Mouse (Mus musculus) hindbrain, embryonic 15.5 days (tissue): ENCODE data around the gene 1700001P01Rik. TPM values are rescaled to one million over a fixed set of nuclear protein-coding genes. Genes with fewer than 3 reads are reported as not detected.
"Not testable (repeated sequence)": the region's sequence is repeated elsewhere in the genome, so short reads cannot be mapped to it uniquely, and the experiment has no call there.

Experiments
- ATAC-seq: fragments of 200-750 bp; cut with Nextera tagmentation; 2 replicates; pipeline ENCODE4 v1.8.0; 2017; ENCODE audit warnings: low read depth, moderate number of reproducible peaks, moderate TSS enrichment; ENCODE audit not compliant: low FRiP score
- H3K27ac ChIP-seq: fragments of 300-500 bp; sonication (generic); replicated peaks from 2 replicates; pipeline ENCODE4 v1.5.1; 2015; ENCODE audit warnings: mild to moderate bottlenecking, inconsistent platforms
- H3K27me3 ChIP-seq: fragments of 300-500 bp; sonication (generic); 2 replicates; pipeline ENCODE4 v1.6.1; 2015; ENCODE audit warnings: control low read depth, inconsistent platforms
- H3K36me3 ChIP-seq: fragments of 300-500 bp; sonication (generic); 2 replicates; pipeline ENCODE4 v1.6.1; 2015; ENCODE audit warnings: control low read depth, inconsistent platforms
- H3K4me1 ChIP-seq: fragments of 300-500 bp; sonication (generic); replicated peaks from 2 replicates; pipeline ENCODE4 v1.6.1; 2015; ENCODE audit warnings: control low read depth, inconsistent platforms
- H3K4me2 ChIP-seq: fragments of 300-500 bp; sonication (generic); 2 replicates; pipeline ENCODE4 v1.6.1; 2015; ENCODE audit warnings: moderate library complexity, mild to moderate bottlenecking, inconsistent platforms
- H3K4me3 ChIP-seq: fragments of 300-500 bp; sonication (generic); 2 replicates; pipeline ENCODE4 v1.5.1; 2015; ENCODE audit warnings: mild to moderate bottlenecking, inconsistent platforms
- H3K9ac ChIP-seq: fragments of 300-500 bp; sonication (generic); 2 replicates; pipeline ENCODE4 v1.6.1; 2015; ENCODE audit warnings: inconsistent platforms
- H3K9me3 ChIP-seq: fragments of 300-500 bp; sonication (generic); 2 replicates; pipeline ENCODE4 v1.6.1; 2016; ENCODE audit warnings: control low read depth, inconsistent platforms
- WGBS: fragments of 180-500 bp; shearing (Covaris S2); methylation state at CpG from one replicate; pipeline ENCODE4 v1.1.7; 2015; 5-methylcytosine and 5-hydroxymethylcytosine counted together
- microRNA-seq: library from miRNA; unstranded; fragments of <30 nt; microRNA quantifications from one replicate; pipeline ENCODE4, GENCODE M21; 2016
- polyA plus RNA-seq: library from polyadenylated mRNA; unstranded; fragments of >200 nt; fragmentation: Nextera tagmentation; extraction: Ambion mirVana; gene quantifications from 2 replicates; pipeline ENCODE4 v1.2.1, GENCODE M21; 2015

The 1700001P01Rik gene
- polyA plus RNA-seq, 1 experiment from 2014 or later, result 0.26 TPM

DNA sequence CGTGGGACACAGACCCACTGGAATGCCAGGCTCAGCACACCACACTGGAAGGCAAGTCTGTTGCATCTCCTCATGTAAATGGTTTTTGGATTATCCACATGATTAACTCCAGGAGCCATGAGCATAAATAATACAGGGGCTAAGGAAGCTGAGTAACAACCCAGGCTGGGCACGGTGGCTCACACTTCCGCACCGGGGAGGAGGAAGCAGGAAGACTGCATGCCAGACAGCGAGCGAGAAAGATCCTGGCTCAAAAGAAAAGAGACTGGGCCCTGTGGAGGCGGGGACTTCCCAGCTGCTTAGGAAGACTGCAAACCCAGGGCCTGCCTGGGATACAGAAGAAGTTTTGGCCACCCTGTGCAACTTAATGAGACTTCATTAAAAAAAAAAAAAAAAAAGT is 35.5 kb downstream of the 1700001P01Rik start:
- H3K9ac ChIP-seq, result 0 out of 2 replicates have a peak overlapping the region, but pooled peaks have one; percentile 7
- ATAC-seq, result no peak
- WGBS, result 38% methylated on average over 7 of the region's 7 CpGs

GRCm38 (mm10) chr11:97739155-97739554 is 36.6 kb downstream of the 1700001P01Rik start:
- WGBS, result 92% methylated on average over 3 of the region's 3 CpGs
- Histone ChIP-seq H3K9me3 (no peaks in the 10 kb centered on the region), H3K9ac (no peak overlapping the region), H3K4me3 (no peak overlapping the region), H3K4me1 (peaks cover 45% of the 10 kb centered on the region), H3K4me2 (no peak overlapping the region), H3K27ac (no peak overlapping the region), H3K27me3 (no peaks in the 10 kb centered on the region), H3K36me3 (no peaks in the 10 kb centered on the region)
- ATAC-seq, result no peak

More for the DNA sequence above, 35.5 kb downstream of the 1700001P01Rik start:
- Histone ChIP-seq H3K27ac (peak overlapping the region; percentile 25; the same call in 1 of the 2 replicates), H3K36me3 (no peaks in the 10 kb centered on the region), H3K9me3 (no peaks in the 10 kb centered on the region), H3K27me3 (no peaks in the 10 kb centered on the region), H3K4me2 (no peak overlapping the region), H3K4me1 (peaks cover 44% of the 10 kb centered on the region), H3K4me3 (no peak overlapping the region)

DNA sequence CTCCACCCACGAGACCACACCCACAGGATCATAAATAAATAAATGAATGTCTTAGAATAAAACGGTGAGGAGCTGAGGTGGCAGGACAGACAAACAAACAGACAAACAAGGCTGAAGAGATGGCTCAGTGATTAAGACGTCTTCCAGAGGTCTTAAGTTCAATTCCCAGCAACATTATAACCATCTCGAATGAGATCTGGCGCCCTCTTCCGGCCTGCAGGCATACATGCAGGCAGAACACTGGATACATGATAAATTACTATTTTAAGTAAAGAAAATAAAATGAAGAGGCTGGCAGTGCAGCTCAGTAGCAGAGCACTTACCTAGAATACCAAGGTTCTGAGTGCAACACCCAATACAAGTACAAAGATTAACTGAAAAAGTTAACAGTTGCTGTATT is 37.0 kb downstream of the 1700001P01Rik start:
- Histone ChIP-seq H3K27ac (no peak overlapping the region), H3K27me3 (no peaks in the 10 kb centered on the region), H3K4me2 (no peak overlapping the region), H3K9ac (no peak overlapping the region), H3K4me1 (peaks cover 44% of the 10 kb centered on the region), H3K4me3 (no peak overlapping the region), H3K36me3 (no peaks in the 10 kb centered on the region), H3K9me3 (no peaks in the 10 kb centered on the region)
- 66% methylated on average over 6 of the region's 6 CpGs for whole genome bisulfite sequencing
- ATAC-seq, result no peak

DNA sequence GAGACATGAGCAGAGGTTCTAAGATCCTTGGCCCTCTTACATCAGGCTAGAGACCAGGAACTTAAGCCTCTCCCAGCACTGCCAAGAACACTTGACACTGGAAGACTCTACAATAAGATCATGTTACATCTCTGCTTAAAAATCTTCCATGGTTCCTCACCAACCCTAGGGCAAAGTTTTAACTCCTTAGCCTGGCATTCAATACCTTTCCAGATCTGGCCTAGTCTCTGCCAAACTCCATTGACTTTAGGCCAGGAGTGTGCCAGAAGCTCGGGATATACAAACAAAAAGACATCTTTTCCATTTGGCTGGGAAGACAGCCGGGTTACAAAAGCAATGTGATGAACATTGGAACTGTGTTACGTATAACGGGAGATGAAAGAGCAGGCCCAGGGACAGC is 38.1 kb downstream of the 1700001P01Rik start:
- Histone ChIP-seq H3K36me3 (peaks cover 2% of the 10 kb centered on the region; the same call in 1 of the 2 replicates), H3K4me1 (peaks cover 33% of the 10 kb centered on the region), H3K27me3 (no peaks in the 10 kb centered on the region), H3K4me2 (no peak overlapping the region), H3K27ac (no peak overlapping the region), H3K9ac (no peak overlapping the region), H3K4me3 (no peak overlapping the region), H3K9me3 (no peaks in the 10 kb centered on the region)
- no peak for ATAC-seq
- 65% methylated on average over 4 of the region's 4 CpGs for WGBS

GRCm38 (mm10) chr11:97736645-97737044 is 39.1 kb downstream of the 1700001P01Rik start:
- Histone ChIP-seq H3K36me3 (peaks cover 11% of the 10 kb centered on the region), H3K4me2 (no peak overlapping the region), H3K4me3 (no peak overlapping the region), H3K27ac (no peak overlapping the region), H3K9me3 (no peaks in the 10 kb centered on the region), H3K9ac (no peak overlapping the region), H3K4me1 (peaks cover 24% of the 10 kb centered on the region), H3K27me3 (no peaks in the 10 kb centered on the region)
- ATAC-seq, result no peak
- WGBS, result 89% methylated on average over 5 of the region's 5 CpGs

- H3K27ac ChIP-seq, H3K4me3 ChIP-seq, H3K4me2 ChIP-seq, H3K27me3 ChIP-seq, H3K9me3 ChIP-seq, ATAC-seq, H3K9ac ChIP-seq: not testable (repeated sequence)
- Histone ChIP-seq H3K4me1 (peaks cover 12% of the 10 kb centered on the region), H3K36me3 (peaks cover 26% of the 10 kb centered on the region)
- WGBS, result 88% methylated on average over 5 of the region's 5 CpGs
Measured at GRCm38 (mm10) chr11:97734810-97735209, 40.9 kb downstream of the 1700001P01Rik start.

- no peak overlapping the region for H3K9ac ChIP-seq
- no peaks in the 10 kb centered on the region for H3K27me3 ChIP-seq
- no peak overlapping the region for H3K4me2 ChIP-seq
- peaks cover 12% of the 10 kb centered on the region; the same call in 1 of the 2 replicates for H3K4me1 ChIP-seq
- no peak overlapping the region for H3K27ac ChIP-seq
- WGBS, result 61% methylated on average over 10 of the region's 10 CpGs
- H3K4me3 ChIP-seq, result no peak overlapping the region
- H3K36me3 ChIP-seq, result peaks cover 36% of the 10 kb centered on the region
- no peak for ATAC-seq
- no peaks in the 10 kb centered on the region for H3K9me3 ChIP-seq
Measured at GRCm38 (mm10) chr11:97733689-97734088, 42.0 kb downstream of the 1700001P01Rik start.

- H3K4me2 ChIP-seq, result no peak overlapping the region
- H3K27ac ChIP-seq, result no peak overlapping the region
- H3K9me3 ChIP-seq, result no peaks in the 10 kb centered on the region
- peaks cover 82% of the 10 kb centered on the region for H3K36me3 ChIP-seq
- H3K27me3 ChIP-seq, result no peaks in the 10 kb centered on the region
- H3K9ac ChIP-seq, result no peak overlapping the region
- H3K4me1 ChIP-seq, result no peaks in the 10 kb centered on the region; the same call in 1 of the 2 replicates
- no peak overlapping the region for H3K4me3 ChIP-seq
- WGBS, result 88% methylated on average over 7 of the region's 7 CpGs
- no peak for ATAC-seq
Measured at GRCm38 (mm10) chr11:97728730-97729129, 47.0 kb downstream of the 1700001P01Rik start.

DNA sequence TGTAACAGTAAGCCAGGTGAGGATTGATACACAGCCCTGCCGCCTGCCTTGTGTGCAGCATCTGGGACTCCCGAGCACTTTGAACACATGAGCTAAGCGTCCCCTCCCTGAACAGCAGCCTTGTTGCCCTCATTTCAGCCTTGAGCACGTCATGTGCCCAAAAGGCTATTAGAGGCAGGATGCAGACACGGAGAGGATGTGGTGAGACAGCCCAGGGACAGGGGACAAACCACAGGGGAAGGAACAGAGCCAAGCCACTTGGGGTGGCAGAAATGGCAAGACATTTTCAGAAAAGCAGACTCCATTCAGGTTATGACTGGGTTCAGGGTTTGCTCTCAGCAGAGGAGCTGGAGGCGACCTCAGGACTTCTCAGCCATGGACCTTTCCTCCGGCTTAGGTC is 47.4 kb downstream of the 1700001P01Rik start:
- Histone ChIP-seq H3K9me3 (no peaks in the 10 kb centered on the region), H3K4me2 (no peak overlapping the region), H3K36me3 (peaks cover 86% of the 10 kb centered on the region), H3K4me3 (no peak overlapping the region), H3K27ac (no peak overlapping the region), H3K4me1 (no peaks in the 10 kb centered on the region), H3K9ac (no peak overlapping the region), H3K27me3 (no peaks in the 10 kb centered on the region)
- ATAC-seq, result no peak
- 88% methylated on average over 7 of the region's 7 CpGs for WGBS

DNA sequence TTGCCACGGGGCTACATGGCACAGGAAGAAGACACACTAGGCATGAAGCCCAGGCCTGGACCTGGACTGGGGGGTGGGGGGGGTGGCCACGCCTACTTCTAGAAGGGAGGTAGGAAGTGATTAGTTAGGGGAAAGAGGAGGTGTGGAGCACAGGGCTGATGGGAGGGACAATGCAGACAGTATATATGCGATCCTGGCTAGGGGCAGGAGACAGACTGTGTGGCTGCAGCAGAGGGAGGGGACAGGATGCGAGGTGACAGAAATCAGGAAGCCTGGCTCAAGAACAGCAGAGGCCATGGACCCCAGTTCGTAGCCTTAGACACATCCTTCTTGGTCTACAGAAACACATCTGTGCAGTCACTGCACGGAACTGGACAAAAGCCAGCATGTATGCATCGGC is 52.0 kb downstream of the 1700001P01Rik start:
- H3K4me2 ChIP-seq, result no peak overlapping the region
- H3K27ac ChIP-seq, result no peak overlapping the region
- H3K36me3 ChIP-seq, result peaks cover 94% of the 10 kb centered on the region
- no peaks in the 10 kb centered on the region for H3K9me3 ChIP-seq
- no peak overlapping the region for H3K9ac ChIP-seq
- H3K27me3 ChIP-seq, result no peaks in the 10 kb centered on the region
- no peaks in the 10 kb centered on the region for H3K4me1 ChIP-seq
- ATAC-seq, result no peak
- no peak overlapping the region for H3K4me3 ChIP-seq
- 89% methylated on average over 7 of the region's 7 CpGs for WGBS

Small RNA genes lying within 50 kb of the gene (microRNA-seq; reads per million reads assigned to microRNA genes)
- not detected for gene Mir8102

Other genes starting within 250 kb of the 1700001P01Rik start
- gene Srcin1, start 199.7 kb downstream of the 1700001P01Rik start, polyA plus RNA-seq, result 11.9 TPM in 2 replicates
- 2.6 and 3.0 TPM in 2 replicates for gene Epop, start 146.2 kb downstream of the 1700001P01Rik start, polyA plus RNA-seq
- 3.4 and 3.5 TPM in 2 replicates for gene Mllt6, start 112.5 kb downstream of the 1700001P01Rik start, polyA plus RNA-seq
- gene Cisd3, start 90.1 kb downstream of the 1700001P01Rik start, polyA plus RNA-seq, result 33.2 and 37.0 TPM in 2 replicates
- gene Pcgf2, start 75.4 kb downstream of the 1700001P01Rik start, polyA plus RNA-seq, result 18.9 and 19.5 TPM in 2 replicates
- gene Psmb3, start 72.5 kb downstream of the 1700001P01Rik start, polyA plus RNA-seq, result 416 and 449 TPM in 2 replicates
- gene Pip4k2b, start 31.2 kb downstream of the 1700001P01Rik start, polyA plus RNA-seq, result 4.0 and 4.2 TPM in 2 replicates
- gene Cwc25, start 9.4 kb downstream of the 1700001P01Rik start, polyA plus RNA-seq, result 14.9 and 16.2 TPM in 2 replicates
- gene Rpl23, start 6.5 kb upstream of the 1700001P01Rik start, polyA plus RNA-seq, result 296 and 312 TPM in 2 replicates
- gene Lasp1, start 23.1 kb upstream of the 1700001P01Rik start, polyA plus RNA-seq, result 152 and 173 TPM in 2 replicates
- 32.4 and 38.8 TPM in 2 replicates for gene B230217C12Rik, start 64.9 kb upstream of the 1700001P01Rik start, polyA plus RNA-seq
- gene Fbxo47, start 108.2 kb upstream of the 1700001P01Rik start, polyA plus RNA-seq, result 0.60 and 0.69 TPM in 2 replicates
- 1.4 and 1.5 TPM in 2 replicates for gene Plxdc1, start 210.5 kb upstream of the 1700001P01Rik start, polyA plus RNA-seq
- gene Arl5c, start 220.3 kb upstream of the 1700001P01Rik start, polyA plus RNA-seq, result 12.9 and 13.7 TPM in 2 replicates
- gene Cacnb1, start 247.1 kb upstream of the 1700001P01Rik start, polyA plus RNA-seq, result 62.2 and 70.1 TPM in 2 replicates